Comparison of ENCODE assay signal across 18 mouse cellular contexts in genomic region chr6:144874251-144874650, GRCm38 (mm10).
"Had no signal": no experiment of that assay in that cellular context is flagged by ENCODE, and none has a peak within 500 bp of the region (broad histone marks: within the 10 kb centered on the region; RNA-seq: fewer than 3 reads in every experiment).

No protein-coding gene starts in this region.

- H3K9me3 ChIP-seq: midbrain, embryonic 13.5 days; midbrain, embryonic 15.5 days; neural tube, embryonic 15.5 days had no signal

- DNase-seq: lung, adult 18-20 months; lung, embryonic 14.5 days; lung, postnatal 10 days; lung, postnatal 4 days; retina, postnatal 1 day; right cerebral cortex, adult 18-20 months; right cerebral cortex, postnatal 25 days; right cerebral cortex, postnatal 4 days; spleen, adult 18-20 months; thymus, adult 18-20 months; thymus, postnatal 14 days; thymus, postnatal 36 days had no signal

- H3K36me3 ChIP-seq: midbrain, embryonic 13.5 days; midbrain, embryonic 15.5 days; neural tube, embryonic 13.5 days; neural tube, embryonic 15.5 days had no signal

- H3K4me1 ChIP-seq: neural tube, embryonic 13.5 days; neural tube, embryonic 15.5 days had no signal

- H3K4me2 ChIP-seq: lung, embryonic 14.5 days; midbrain, embryonic 11.5 days; midbrain, embryonic 13.5 days; midbrain, embryonic 15.5 days; neural tube, embryonic 13.5 days; neural tube, embryonic 15.5 days had no signal

- H3K27me3 ChIP-seq: midbrain, embryonic 13.5 days; midbrain, embryonic 15.5 days; neural tube, embryonic 13.5 days; neural tube, embryonic 15.5 days had no signal

- ATAC-seq: midbrain, embryonic 13.5 days; midbrain, embryonic 15.5 days had no signal

- H3K4me3 ChIP-seq: midbrain, embryonic 13.5 days; midbrain, embryonic 15.5 days; myocyte; neural tube, embryonic 13.5 days; neural tube, embryonic 15.5 days had no signal

- H3K27ac ChIP-seq: midbrain, embryonic 13.5 days; midbrain, embryonic 15.5 days; neural tube, embryonic 13.5 days; neural tube, embryonic 15.5 days had no signal

- H3K9ac ChIP-seq: lung, embryonic 14.5 days; midbrain, embryonic 13.5 days; midbrain, embryonic 15.5 days; neural tube, embryonic 13.5 days; neural tube, embryonic 15.5 days had no signal
